Comparison of ENCODE assay signal across 8 mouse cellular contexts in genomic region chr4:138326077-138326695, GRCm38 (mm10). TPM values are rescaled to one million over a fixed set of nuclear protein-coding genes. Genes with fewer than 3 reads are reported as not detected.
DNase-seq lines count a peak whose midpoint lies in the region; ATAC-seq and TF ChIP-seq lines count a peak whose summit lies in the region.

Pink1 (minus strand) TSS chr4:138326307.

- peak within 1 kb of the TSS; percentile 88 for H3K9ac ChIP-seq in ES-Bruce4 (ENCODE audit: low read depth, poor library complexity, severe bottlenecking)
- peak within 1 kb of the TSS; percentile 88 for H3K9ac ChIP-seq in forebrain, embryonic 14.5 days (ENCODE audit: low read length)
- H3K9ac ChIP-seq in liver, embryonic 16.5 days (ENCODE audit: low read depth, low read length) = peak within 1 kb of the TSS; percentile 83
- H3K9ac ChIP-seq in neural tube, embryonic 12.5 days = peak within 1 kb of the TSS; percentile 93
- H3K9ac ChIP-seq in stomach, postnatal 0 days (ENCODE audit: low read length) = peak within 1 kb of the TSS; percentile 99

- no peak for TF ChIP-seq POLR2A in ES-Bruce4 (IDR thresholded peaks at IDR 0.05; ENCODE audit: insufficient read depth, low read length)

- ATAC-seq in cerebellum, adult (ENCODE audit: insufficient number of reproducible peaks, low FRiP score, low TSS enrichment) = peak; percentile 67
- peak; percentile 80 for ATAC-seq in forebrain, embryonic 14.5 days
- peak; percentile 62 for ATAC-seq in liver, embryonic 16.5 days (ENCODE audit: low read depth)
- ATAC-seq in neural tube, embryonic 12.5 days (ENCODE audit: low FRiP score, low read depth) = peak; percentile 77
- peak; percentile 74 for ATAC-seq in stomach, postnatal 0 days (ENCODE audit: low FRiP score, low TSS enrichment)

- intact Hi-C loops in heart, postnatal 10 days (cut with DNase I) = loop anchor here (1.0 kb wide), 1 partner anchor 53 kb away; no protein-coding TSS in a partner anchor

- peaks cover 2% of the 10 kb centered on the region for H3K4me1 ChIP-seq in ES-Bruce4 (ENCODE audit: control insufficient read depth, insufficient read depth, low read length)
- H3K4me1 ChIP-seq in forebrain, embryonic 14.5 days (ENCODE audit: control insufficient read depth, insufficient read depth, low read length) = peaks cover 4% of the 10 kb centered on the region; the same call in 1 of the 2 replicates
- H3K4me1 ChIP-seq in liver, embryonic 16.5 days (ENCODE audit: control insufficient read depth, low read depth, low read length) = peaks cover 13% of the 10 kb centered on the region
- H3K4me1 ChIP-seq in neural tube, embryonic 12.5 days = peaks cover 14% of the 10 kb centered on the region; the same call in 1 of the 2 replicates
- no peaks in the 10 kb centered on the region for H3K4me1 ChIP-seq in stomach, postnatal 0 days (replicated peaks; ENCODE audit: control insufficient read depth, insufficient read depth)

- H3K4me2 ChIP-seq in forebrain, embryonic 14.5 days (ENCODE audit: low read length) = peak within 1 kb of the TSS; percentile 56
- peak within 1 kb of the TSS; percentile 69 for H3K4me2 ChIP-seq in liver, embryonic 16.5 days (ENCODE audit: low read depth, low read length)
- H3K4me2 ChIP-seq in neural tube, embryonic 12.5 days (replicated peaks) = peak within 1 kb of the TSS; percentile 79
- peak within 1 kb of the TSS; percentile 67 for H3K4me2 ChIP-seq in stomach, postnatal 0 days (replicated peaks; ENCODE audit: low read depth)

- peak; percentile 82 for TF ChIP-seq CTCF in ES-Bruce4 (IDR thresholded peaks at IDR 0.05; ENCODE audit: low read depth, low read length)
- TF ChIP-seq CTCF in stomach, postnatal 0 days (IDR thresholded peaks at IDR 0.05; ENCODE audit: low read depth) = peak; percentile 87

- H3K27ac ChIP-seq in ES-Bruce4 (ENCODE audit: insufficient read depth, low read length) = peak within 1 kb of the TSS; percentile 36; the same call in 1 of the 2 replicates
- H3K27ac ChIP-seq in forebrain, embryonic 14.5 days (ENCODE audit: low read depth, low read length) = peak within 1 kb of the TSS; percentile 95
- H3K27ac ChIP-seq in liver, embryonic 16.5 days (ENCODE audit: low read length) = peak within 1 kb of the TSS; percentile 93
- H3K27ac ChIP-seq in neural tube, embryonic 12.5 days = peak within 1 kb of the TSS; percentile 94
- peak within 1 kb of the TSS; percentile 100 for H3K27ac ChIP-seq in stomach, postnatal 0 days (replicated peaks)

- peak within 1 kb of the TSS; percentile 58 for H3K4me3 ChIP-seq in ES-Bruce4 (ENCODE audit: low read depth, low read length)
- H3K4me3 ChIP-seq in forebrain, embryonic 14.5 days (ENCODE audit: low read depth, low read length) = peak within 1 kb of the TSS; percentile 79
- H3K4me3 ChIP-seq in liver, embryonic 16.5 days (ENCODE audit: low read depth, low read length) = peak within 1 kb of the TSS; percentile 93
- H3K4me3 ChIP-seq in neural tube, embryonic 12.5 days = peak within 1 kb of the TSS; percentile 95
- H3K4me3 ChIP-seq in stomach, postnatal 0 days (ENCODE audit: low read depth, low read length) = peak within 1 kb of the TSS; percentile 94

- no peaks in the 10 kb centered on the region for H3K9me3 ChIP-seq in ES-Bruce4 (replicated peaks; ENCODE audit: control insufficient read depth, insufficient read depth, low read length, poor library complexity, severe bottlenecking)
- H3K9me3 ChIP-seq in forebrain, embryonic 14.5 days (replicated peaks; ENCODE audit: control insufficient read depth, low read length) = no peaks in the 10 kb centered on the region
- H3K9me3 ChIP-seq in liver, embryonic 16.5 days (replicated peaks; ENCODE audit: control insufficient read depth, low read length) = no peaks in the 10 kb centered on the region
- H3K9me3 ChIP-seq in neural tube, embryonic 12.5 days = no peaks in the 10 kb centered on the region
- H3K9me3 ChIP-seq in stomach, postnatal 0 days (ENCODE audit: control insufficient read depth, low read length) = no peaks in the 10 kb centered on the region

- WGBS in forebrain, embryonic 14.5 days = 5% methylated on average over 37 of the region's 41 CpGs
- WGBS in large intestine, adult 2 months = 2% methylated on average over 41 of the region's 41 CpGs
- 2% methylated on average over 41 of the region's 41 CpGs for WGBS in liver, embryonic 16.5 days (ENCODE audit: insufficient replicate concordance)
- 4% methylated on average over 38 of the region's 41 CpGs for WGBS in neural tube, embryonic 12.5 days
- WGBS in stomach, postnatal 0 days = 4% methylated on average over 32 of the region's 41 CpGs

- no peaks in the 10 kb centered on the region for H3K27me3 ChIP-seq in ES-Bruce4 (ENCODE audit: control insufficient read depth, insufficient read depth, low read length, poor library complexity, severe bottlenecking)
- 0 out of 2 replicates have a peak, but pooled peaks cover under 1% of the 10 kb centered on the region for H3K27me3 ChIP-seq in forebrain, embryonic 14.5 days (replicated peaks; ENCODE audit: control insufficient read depth, insufficient read depth, low read length)
- H3K27me3 ChIP-seq in liver, embryonic 16.5 days (ENCODE audit: control insufficient read depth, insufficient read depth, low read depth, low read length) = peaks cover 4% of the 10 kb centered on the region; the same call in 1 of the 2 replicates
- 0 out of 2 replicates have a peak, but pooled peaks cover 4% of the 10 kb centered on the region for H3K27me3 ChIP-seq in neural tube, embryonic 12.5 days (replicated peaks)
- H3K27me3 ChIP-seq in stomach, postnatal 0 days (ENCODE audit: control insufficient read depth, insufficient read depth, low read length) = no peaks in the 10 kb centered on the region

- H3K36me3 ChIP-seq in ES-Bruce4 (ENCODE audit: control insufficient read depth, insufficient read depth, low read length, poor library complexity, severe bottlenecking) = no peaks in the 10 kb centered on the region
- no peaks in the 10 kb centered on the region for H3K36me3 ChIP-seq in forebrain, embryonic 14.5 days (ENCODE audit: control insufficient read depth, insufficient read depth, low read length)
- no peaks in the 10 kb centered on the region for H3K36me3 ChIP-seq in liver, embryonic 16.5 days (ENCODE audit: control insufficient read depth, insufficient read depth)
- no peaks in the 10 kb centered on the region for H3K36me3 ChIP-seq in neural tube, embryonic 12.5 days
- no peaks in the 10 kb centered on the region for H3K36me3 ChIP-seq in stomach, postnatal 0 days (ENCODE audit: control insufficient read depth, insufficient read depth, low read length)

- peak; percentile 87 for DNase-seq in forebrain, embryonic 14.5 days (ENCODE audit: low spot score)
- peak; percentile 94 to 95 for DNase-seq in heart, postnatal 10 days
- DNase-seq in large intestine, adult 2 months (ENCODE audit: low read depth, low spot score) = no peak
- DNase-seq in stomach, postnatal 0 days (ENCODE audit: low spot score) = peak; percentile 92

- TF ChIP-seq EP300 in ES-Bruce4 (IDR thresholded peaks at IDR 0.05; ENCODE audit: insufficient read depth, low read depth, low read length) = 0 out of 2 replicates have a peak, but pooled peaks have one; percentile 13
- peak; percentile 39 for TF ChIP-seq EP300 in stomach, postnatal 0 days (optimal IDR thresholded peaks at IDR 0.05)

RNA-seq across cellular contexts. Expression of gene Pink1, which starts in this region (rescaled TPM):
- 23.3 and 23.4 TPM in 2 replicates for polyA plus RNA-seq in ES-Bruce4 (2011; ENCODE audit: insufficient read depth, insufficient read length, low read depth, missing spikeins)
- polyA plus RNA-seq in forebrain, embryonic 14.5 days (2014; fragmentation: Nextera tagmentation; extraction: Ambion mirVana) = 42.2 and 47.6 TPM in 2 replicates
- 100 to 1,000 TPM; 272 to 301 TPM for total RNA-seq in heart, postnatal 10 days (2021)
- 61.3 and 82.2 TPM in 2 replicates for polyA plus RNA-seq in large intestine, adult 2 months (2012; rRNA removed)
- polyA plus RNA-seq in liver, embryonic 16.5 days (2015; fragmentation: Nextera tagmentation; extraction: Ambion mirVana) = 32.8 and 39.6 TPM in 2 replicates
- 82.7 and 87.3 TPM in 2 replicates for polyA plus RNA-seq in neural tube, embryonic 12.5 days (2016; fragmentation: Nextera tagmentation; extraction: Ambion mirVana)
- polyA plus RNA-seq in stomach, postnatal 0 days (2015; fragmentation: Nextera tagmentation; extraction: Ambion mirVana) = 62.1 and 77.1 TPM in 2 replicates

Comparison
In these comparisons a context has a peak if more than half of its experiments do, and no peak if none do; other contexts are left out.
1. H3K27ac ChIP-seq: peak in every context shown above with its lines; median percentile 100 in stomach, postnatal 0 days; 95 in forebrain, embryonic 14.5 days; 94 in neural tube, embryonic 12.5 days; 93 in liver, embryonic 16.5 days; 36 in ES-Bruce4.